Mouse (Mus musculus) cerebellum, postnatal 36 days (tissue): ENCODE measurements at regions not wholly inside any gene's neighbourhood (a gene's known extent, or its start where the extent isn't known, plus 50 kb on each side); places are given as distances from the start of the nearest gene placed in this dataset.

Source experiments
- DNase-seq, 2 experiments: peaks; one replicate each; pipeline ENCODE4 v3.0.0; 2021 to 2022; ENCODE audit warnings: mixed read lengths in 2 of 2

- DNase-seq = peak in 1 of 2 experiments; percentile 27
Observed at GRCm38 (mm10) chr13:102593405-102594200, 99.8 kb upstream of the Cd180 start.

- no peak for DNase-seq
Observed at GRCm38 (mm10) chr13:102594201-102594600, 99.2 kb upstream of the Cd180 start.

GRCm38 (mm10) chr13:102595602-102596001 lies 97.8 kb upstream of the Cd180 start:
- DNase-seq = no peak

GRCm38 (mm10) chr13:102596101-102596500 lies 97.3 kb upstream of the Cd180 start:
- no peak for DNase-seq

- DNase-seq = no peak
Observed at GRCm38 (mm10) chr13:102598181-102598580, 95.2 kb upstream of the Cd180 start.

- no peak for DNase-seq
Observed at GRCm38 (mm10) chr13:102599602-102600001, 93.8 kb upstream of the Cd180 start.

- no peak for DNase-seq
Observed at GRCm38 (mm10) chr13:102600026-102600425, 93.3 kb upstream of the Cd180 start.

- DNase-seq = no peak
Observed at GRCm38 (mm10) chr13:102624461-102624860, 68.9 kb upstream of the Cd180 start.

GRCm38 (mm10) chr13:102625171-102625835 lies 68.1 kb upstream of the Cd180 start:
- DNase-seq = peak in 1 of 2 experiments; percentile 23

GRCm38 (mm10) chr13:102625836-102626340 lies 67.5 kb upstream of the Cd180 start:
- no peak for DNase-seq

GRCm38 (mm10) chr13:102627786-102628185 lies 65.6 kb upstream of the Cd180 start:
- no peak for DNase-seq

- DNase-seq = no peak
Observed at GRCm38 (mm10) chr13:102629176-102629575, 64.2 kb upstream of the Cd180 start.

- no peak for DNase-seq
Observed at GRCm38 (mm10) chr13:102634236-102634957, 59.0 kb upstream of the Cd180 start.

- no peak for DNase-seq
Observed at GRCm38 (mm10) chr13:102636032-102636431, 57.3 kb upstream of the Cd180 start.

- DNase-seq = no peak
Observed at GRCm38 (mm10) chr13:102637059-102637458, 56.3 kb upstream of the Cd180 start.

- no peak for DNase-seq
Observed at GRCm38 (mm10) chr13:102639651-102640050, 53.7 kb upstream of the Cd180 start.

GRCm38 (mm10) chr13:102640171-102640570 lies 53.2 kb upstream of the Cd180 start:
- DNase-seq = no peak
